Mouse (Mus musculus): ENCODE measurements around the gene Lrrc23. TPM values are rescaled to one million over a fixed set of nuclear protein-coding genes. Genes with fewer than 3 reads are reported as not detected.
A peak's percentile ranks its signal among the peaks of the same experiment; 100 is the strongest.

Lrrc23 gene
- polyA plus RNA-seq, 1 experiment from 2014 or later, result 0.97 TPM

GRCm38 (mm10) chr6:124740888-124741761, 38.4 kb downstream of the Lrrc23 start, which contains the start of gene Grcc10:
Grcc10 (minus strand) TSS chr6:124741374.
- DNase-seq (ENCODE audit: low spot score) (peak; percentile 97), ATAC-seq (replicated peaks; ENCODE audit: insufficient number of reproducible peaks, low FRiP score, low TSS enrichment, low read depth) (peak; percentile 82)
- H3K9ac ChIP-seq (replicated peaks; ENCODE audit: low read length), result peak within 1 kb of the TSS; percentile 71
- no peaks in the 10 kb centered on the region for H3K27me3 ChIP-seq (ENCODE audit: control insufficient read depth, insufficient read depth, low read length)
- H3K4me2 ChIP-seq (ENCODE audit: low read depth, low read length), result peak within 1 kb of the TSS; percentile 74
- WGBS, result 0% methylated on average over 41 of the region's 41 CpGs
- H3K4me1 ChIP-seq (ENCODE audit: control insufficient read depth, insufficient read depth, low read length), result peaks cover 2% of the 10 kb centered on the region; the same call in 1 of the 2 replicates
- H3K9me3 ChIP-seq (replicated peaks; ENCODE audit: control insufficient read depth, low read length), result no peaks in the 10 kb centered on the region
- peak within 1 kb of the TSS; percentile 98 for H3K27ac ChIP-seq (replicated peaks; ENCODE audit: low read depth, low read length)
- H3K36me3 ChIP-seq (replicated peaks; ENCODE audit: control insufficient read depth, insufficient read depth, low read depth, low read length), result peaks cover 4% of the 10 kb centered on the region
- H3K4me3 ChIP-seq (ENCODE audit: low read depth, low read length), result peak within 1 kb of the TSS; percentile 40

DNA sequence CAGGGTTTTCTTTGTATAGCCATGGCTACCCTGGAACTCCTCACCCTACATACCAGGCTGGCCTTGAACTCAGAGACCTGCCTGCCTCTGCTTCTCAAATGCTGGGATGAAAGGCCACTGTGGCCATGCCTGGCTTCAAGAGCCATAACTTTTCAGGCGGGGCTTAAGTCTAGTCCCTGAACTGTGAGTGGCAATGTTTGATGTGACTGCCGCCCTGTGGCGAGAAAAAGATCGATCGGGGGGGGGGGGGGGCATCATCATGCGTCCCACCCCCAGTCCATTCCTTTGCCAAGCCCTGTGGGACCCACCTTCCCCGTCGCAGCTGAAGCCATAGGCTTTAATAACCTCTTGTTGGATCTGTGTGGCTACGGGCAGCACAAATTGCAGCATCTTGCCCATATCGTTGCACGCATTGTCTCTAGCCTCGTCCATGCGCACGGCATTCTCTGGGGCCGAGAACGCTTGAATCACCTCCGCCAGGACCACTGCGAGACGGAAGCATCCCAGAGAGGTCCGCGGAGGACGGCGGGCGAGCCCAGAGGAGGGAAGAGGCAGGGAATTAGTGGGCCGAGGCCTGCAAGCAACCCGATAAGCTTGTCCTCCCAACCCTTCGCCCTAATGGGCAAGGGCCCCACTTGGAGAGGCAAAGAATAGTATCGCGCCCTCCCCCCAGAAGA, 39.2 kb downstream of the Lrrc23 start:
- H3K4me1 ChIP-seq (ENCODE audit: control insufficient read depth, insufficient read depth, low read length), result no peaks in the 10 kb centered on the region
- H3K36me3 ChIP-seq (replicated peaks; ENCODE audit: control insufficient read depth, insufficient read depth, low read depth, low read length), result peaks cover 4% of the 10 kb centered on the region
- H3K27ac ChIP-seq (replicated peaks; ENCODE audit: low read depth, low read length), result peak overlapping the region; percentile 98
- H3K27me3 ChIP-seq (ENCODE audit: control insufficient read depth, insufficient read depth, low read length), result no peaks in the 10 kb centered on the region
- H3K9ac ChIP-seq (replicated peaks; ENCODE audit: low read length), result peak overlapping the region; percentile 71
- peak overlapping the region; percentile 40 for H3K4me3 ChIP-seq (ENCODE audit: low read depth, low read length)
- DNase-seq (ENCODE audit: low spot score) (peak; percentile 70), ATAC-seq (replicated peaks; ENCODE audit: insufficient number of reproducible peaks, low FRiP score, low TSS enrichment, low read depth) (peak; percentile 9)
- peak overlapping the region; percentile 74 for H3K4me2 ChIP-seq (ENCODE audit: low read depth, low read length)
- WGBS, result under 1% methylated on average over 29 of the region's 29 CpGs
- no peaks in the 10 kb centered on the region for H3K9me3 ChIP-seq (replicated peaks; ENCODE audit: control insufficient read depth, low read length)

DNA sequence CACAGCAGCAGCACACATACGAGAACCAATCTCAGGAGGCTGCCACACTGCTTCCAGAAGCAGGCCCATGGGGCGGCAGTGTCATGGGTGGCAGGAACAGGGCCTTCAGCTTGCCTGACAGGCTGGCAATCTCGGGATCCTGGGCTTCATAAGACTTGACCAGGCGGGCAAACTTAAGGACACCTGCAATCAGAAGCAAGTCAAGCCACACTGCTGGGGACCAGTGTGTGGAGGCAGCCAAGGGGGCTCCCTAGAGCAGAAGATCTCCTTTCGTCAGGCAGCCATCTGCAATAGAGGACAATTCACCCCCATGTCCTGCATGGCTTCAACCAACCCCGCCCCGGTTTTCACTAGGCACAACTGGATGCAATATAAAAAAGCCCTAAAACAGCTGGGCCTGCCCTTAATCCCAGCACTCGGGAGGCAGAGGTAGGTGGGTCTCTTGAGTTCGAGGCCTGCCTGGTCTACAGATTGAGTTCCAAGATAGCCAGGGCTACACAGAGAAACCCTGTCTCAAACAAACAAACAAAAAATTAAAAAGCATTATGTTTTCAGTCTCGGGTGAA, 40.2 kb downstream of the Lrrc23 start:
- ATAC-seq (replicated peaks; ENCODE audit: insufficient number of reproducible peaks, low FRiP score, low TSS enrichment, low read depth) (no peak), DNase-seq (ENCODE audit: low spot score) (no peak)
- 82% methylated on average over 10 of the region's 10 CpGs for WGBS
- Histone ChIP-seq H3K9me3 (replicated peaks; ENCODE audit: control insufficient read depth, low read length) (no peaks in the 10 kb centered on the region), H3K4me1 (ENCODE audit: control insufficient read depth, insufficient read depth, low read length) (no peaks in the 10 kb centered on the region), H3K4me2 (ENCODE audit: low read depth, low read length) (no peak overlapping the region), H3K4me3 (ENCODE audit: low read depth, low read length) (no peak overlapping the region), H3K27ac (replicated peaks; ENCODE audit: low read depth, low read length) (no peak overlapping the region), H3K9ac (replicated peaks; ENCODE audit: low read length) (no peak overlapping the region), H3K27me3 (ENCODE audit: control insufficient read depth, insufficient read depth, low read length) (no peaks in the 10 kb centered on the region), H3K36me3 (replicated peaks; ENCODE audit: control insufficient read depth, insufficient read depth, low read depth, low read length) (peaks cover 4% of the 10 kb centered on the region; the same call in 1 of the 2 replicates)

GRCm38 (mm10) chr6:124738511-124739023, 41.0 kb downstream of the Lrrc23 start, which contains the start of gene Ptpn6:
Ptpn6 (minus strand) TSS chr6:124738714.
- H3K9me3 ChIP-seq (replicated peaks; ENCODE audit: control insufficient read depth, low read length), result no peaks in the 10 kb centered on the region
- no peak within 1 kb of the TSS for H3K27ac ChIP-seq (replicated peaks; ENCODE audit: low read depth, low read length)
- peaks cover 4% of the 10 kb centered on the region; the same call in 1 of the 2 replicates for H3K36me3 ChIP-seq (replicated peaks; ENCODE audit: control insufficient read depth, insufficient read depth, low read depth, low read length)
- H3K4me1 ChIP-seq (ENCODE audit: control insufficient read depth, insufficient read depth, low read length), result no peaks in the 10 kb centered on the region
- H3K4me3 ChIP-seq (ENCODE audit: low read depth, low read length), result no peak within 1 kb of the TSS
- ATAC-seq (replicated peaks; ENCODE audit: insufficient number of reproducible peaks, low FRiP score, low TSS enrichment, low read depth), result peak; percentile 14; the same call in 1 of the 2 replicates
- H3K27me3 ChIP-seq (ENCODE audit: control insufficient read depth, insufficient read depth, low read length), result no peaks in the 10 kb centered on the region
- WGBS, result 24% methylated on average over 15 of the region's 15 CpGs
- no peak within 1 kb of the TSS; the same call in 1 of the 2 replicates for H3K9ac ChIP-seq (replicated peaks; ENCODE audit: low read length)
- no peak within 1 kb of the TSS for H3K4me2 ChIP-seq (ENCODE audit: low read depth, low read length)
- DNase-seq (ENCODE audit: low spot score), result peak; percentile 60

GRCm38 (mm10) chr6:124737040-124737439, 42.5 kb downstream of the Lrrc23 start:
- Histone ChIP-seq H3K27ac (replicated peaks; ENCODE audit: low read depth, low read length) (no peak overlapping the region), H3K4me2 (ENCODE audit: low read depth, low read length) (no peak overlapping the region), H3K4me1 (ENCODE audit: control insufficient read depth, insufficient read depth, low read length) (no peaks in the 10 kb centered on the region; the same call in 1 of the 2 replicates), H3K27me3 (ENCODE audit: control insufficient read depth, insufficient read depth, low read length) (no peaks in the 10 kb centered on the region), H3K4me3 (ENCODE audit: low read depth, low read length) (no peak overlapping the region), H3K36me3 (replicated peaks; ENCODE audit: control insufficient read depth, insufficient read depth, low read depth, low read length) (no peaks in the 10 kb centered on the region), H3K9ac (replicated peaks; ENCODE audit: low read length) (no peak overlapping the region), H3K9me3 (replicated peaks; ENCODE audit: control insufficient read depth, low read length) (no peaks in the 10 kb centered on the region)
- 88% methylated on average over 11 of the region's 11 CpGs for WGBS
- ATAC-seq (replicated peaks; ENCODE audit: insufficient number of reproducible peaks, low FRiP score, low TSS enrichment, low read depth) (no peak), DNase-seq (ENCODE audit: low spot score) (no peak)

DNA sequence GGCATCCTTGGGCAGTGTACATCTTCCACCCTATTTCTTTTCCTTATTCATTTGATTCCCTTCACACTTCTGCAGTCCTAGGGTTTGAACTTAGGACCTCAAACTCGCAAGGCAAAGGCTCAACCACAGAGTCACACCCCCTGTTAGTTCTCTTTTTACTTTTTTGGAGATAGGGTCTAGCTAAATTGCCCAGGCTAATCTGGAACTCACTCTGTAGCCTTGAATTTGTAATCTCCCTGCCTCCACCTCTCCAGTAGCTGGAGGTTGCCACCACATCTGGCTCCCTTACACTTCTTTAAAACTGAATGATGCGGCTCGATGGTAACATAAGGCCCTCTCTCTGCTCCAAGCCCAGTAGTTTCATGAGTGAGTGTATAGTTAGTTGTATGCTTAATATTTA, 45.1 kb downstream of the Lrrc23 start:
- H3K9ac ChIP-seq (replicated peaks; ENCODE audit: low read length), result no peak overlapping the region
- no peak overlapping the region for H3K4me3 ChIP-seq (ENCODE audit: low read depth, low read length)
- H3K36me3 ChIP-seq (replicated peaks; ENCODE audit: control insufficient read depth, insufficient read depth, low read depth, low read length), result no peaks in the 10 kb centered on the region
- no peak overlapping the region for H3K27ac ChIP-seq (replicated peaks; ENCODE audit: low read depth, low read length)
- H3K4me1 ChIP-seq (ENCODE audit: control insufficient read depth, insufficient read depth, low read length), result no peaks in the 10 kb centered on the region; the same call in 1 of the 2 replicates
- H3K27me3 ChIP-seq (ENCODE audit: control insufficient read depth, insufficient read depth, low read length), result no peaks in the 10 kb centered on the region
- 91% methylated on average over 3 of the region's 3 CpGs for WGBS
- no peak overlapping the region for H3K4me2 ChIP-seq (ENCODE audit: low read depth, low read length)
- ATAC-seq (replicated peaks; ENCODE audit: insufficient number of reproducible peaks, low FRiP score, low TSS enrichment, low read depth) (no peak), DNase-seq (ENCODE audit: low spot score) (no peak)
- no peaks in the 10 kb centered on the region for H3K9me3 ChIP-seq (replicated peaks; ENCODE audit: control insufficient read depth, low read length)

DNA sequence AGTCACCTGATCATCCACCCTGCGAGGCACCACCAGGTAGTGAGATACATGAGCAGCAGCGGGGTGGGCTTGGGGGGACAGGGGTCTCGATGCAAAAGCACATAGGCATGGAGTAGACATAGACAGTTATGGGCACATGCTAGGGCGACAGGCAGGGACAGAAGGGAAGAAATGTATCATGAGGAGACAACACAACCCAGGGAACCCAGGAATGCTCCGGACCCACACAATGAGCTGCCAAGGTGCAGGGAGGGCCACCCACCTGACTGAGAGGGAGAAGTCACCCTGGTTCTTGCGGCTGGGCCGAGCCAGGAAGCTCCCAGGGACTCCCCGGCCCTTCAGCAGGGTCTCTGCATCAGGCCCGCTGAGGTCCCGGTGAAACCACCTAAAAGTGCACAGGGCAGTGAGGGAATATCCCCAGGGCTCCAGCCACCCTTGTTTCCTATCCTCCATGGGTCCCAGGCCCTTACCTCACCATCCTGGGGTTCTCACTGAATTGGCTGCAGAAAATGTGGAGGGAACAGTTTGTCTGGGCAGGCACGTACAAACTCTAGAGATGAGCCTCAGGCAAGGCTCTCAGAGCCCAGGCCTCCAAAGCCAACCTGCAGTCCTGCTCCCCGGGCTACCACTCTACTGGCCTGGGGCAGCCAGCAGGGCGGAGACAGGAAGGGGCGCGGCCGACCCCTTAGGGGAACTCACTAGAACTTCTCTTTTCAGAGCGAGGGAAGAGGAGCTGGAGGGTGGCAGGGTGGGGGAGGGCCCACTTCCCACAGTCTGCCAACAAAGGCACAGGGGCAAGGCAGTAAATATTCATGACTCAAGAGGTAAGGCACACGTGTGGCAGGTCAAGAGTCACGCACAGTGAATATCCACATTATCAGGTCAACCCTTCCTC, 46.8 kb downstream of the Lrrc23 start:
- Histone ChIP-seq H3K27me3 (ENCODE audit: control insufficient read depth, insufficient read depth, low read length) (no peaks in the 10 kb centered on the region), H3K9ac (replicated peaks; ENCODE audit: low read length) (no peak overlapping the region), H3K9me3 (replicated peaks; ENCODE audit: control insufficient read depth, low read length) (no peaks in the 10 kb centered on the region), H3K36me3 (replicated peaks; ENCODE audit: control insufficient read depth, insufficient read depth, low read depth, low read length) (no peaks in the 10 kb centered on the region), H3K4me2 (ENCODE audit: low read depth, low read length) (no peak overlapping the region), H3K4me1 (ENCODE audit: control insufficient read depth, insufficient read depth, low read length) (no peaks in the 10 kb centered on the region; the same call in 1 of the 2 replicates), H3K27ac (replicated peaks; ENCODE audit: low read depth, low read length) (no peak overlapping the region), H3K4me3 (ENCODE audit: low read depth, low read length) (no peak overlapping the region)
- WGBS, result 45% methylated on average over 19 of the region's 19 CpGs
- ATAC-seq (replicated peaks; ENCODE audit: insufficient number of reproducible peaks, low FRiP score, low TSS enrichment, low read depth), result 0 out of 2 replicates have a peak, but pooled peaks have one; percentile 45
- no peak for DNase-seq (ENCODE audit: low spot score)
